Mouse (Mus musculus): ENCODE data around the gene Hddc3.

DNA sequence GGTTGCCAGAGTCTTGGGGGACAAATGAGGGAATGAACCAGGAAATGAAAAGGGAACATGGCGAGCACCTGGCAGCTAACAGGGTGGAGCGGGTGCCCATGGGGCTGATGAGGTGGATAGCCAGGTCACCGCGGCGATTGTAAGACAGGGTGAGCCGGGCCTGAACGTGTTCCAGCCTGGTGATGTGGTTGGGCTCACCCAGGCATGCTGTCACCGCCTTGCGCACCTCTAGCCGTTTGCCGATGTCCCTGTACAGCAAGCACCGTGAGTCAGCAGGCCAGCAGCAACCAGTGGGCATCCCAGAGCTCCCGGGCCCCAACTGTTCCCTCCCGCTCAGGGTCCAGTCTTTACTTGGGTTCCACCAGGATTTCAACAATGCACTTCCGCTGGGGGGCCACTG, 49.2 kb downstream of the Hddc3 start:
- TF ChIP-seq POLR2A (IDR thresholded peaks at IDR 0.05; ENCODE audit: borderline replicate concordance, insufficient read depth, low read length) (no peak), CTCF (IDR thresholded peaks at IDR 0.05; ENCODE audit: borderline replicate concordance, insufficient read depth, low read depth, low read length) (no peak)
